Mouse (Mus musculus) limb, embryonic 14.5 days (tissue): ENCODE measurements around the gene Rpl3l. TPM values are rescaled to one million over a fixed set of nuclear protein-coding genes. Genes with fewer than 3 reads are reported as not detected.
A peak's percentile ranks its signal among the peaks of the same experiment; 100 is the strongest.

Experiments
- ATAC-seq: fragments of 200-750 bp; cut with Nextera tagmentation; 2 replicates; pipeline ENCODE4 v1.8.0; 2017; ENCODE audit warnings: low read depth, moderate number of reproducible peaks, moderate TSS enrichment; ENCODE audit not compliant: low FRiP score
- DNase-seq: peaks from one replicate; pipeline ENCODE4 v3.0.0-alpha.2; 2015; ENCODE audit warnings: low spot score
- H3K27ac ChIP-seq: fragments of 300-500 bp; sonication (generic); replicated peaks from 2 replicates; pipeline ENCODE4 v1.5.1; 2014; ENCODE audit warnings: low read depth, mild to moderate bottlenecking, low read length, moderate library complexity, mixed read lengths
- H3K27me3 ChIP-seq: fragments of 300-500 bp; sonication (generic); 2 replicates; pipeline ENCODE4 v1.6.1; 2014; ENCODE audit warnings: low read length, mixed read lengths; ENCODE audit not compliant: control insufficient read depth, insufficient read depth
- H3K36me3 ChIP-seq: fragments of 300-500 bp; sonication (generic); 2 replicates; pipeline ENCODE4 v1.6.1; 2014; ENCODE audit warnings: mild to moderate bottlenecking, low read length, moderate library complexity, mixed read lengths; ENCODE audit not compliant: control insufficient read depth, insufficient read depth
- H3K4me1 ChIP-seq: fragments of 300-500 bp; sonication (generic); 2 replicates; pipeline ENCODE4 v1.6.1; 2014; ENCODE audit warnings: antibody characterized with exemption, low read length, mixed read lengths; ENCODE audit not compliant: control insufficient read depth, insufficient read depth
- H3K4me2 ChIP-seq: fragments of 300-500 bp; sonication (generic); replicated peaks from 2 replicates; pipeline ENCODE4 v1.6.1; 2014; ENCODE audit warnings: low read depth, mild to moderate bottlenecking, low read length, moderate library complexity; ENCODE audit not compliant: severe bottlenecking
- H3K4me3 ChIP-seq: fragments of 300-500 bp; sonication (generic); replicated peaks from 2 replicates; pipeline ENCODE4 v1.5.1; 2014; ENCODE audit warnings: low read length
- H3K9ac ChIP-seq: fragments of 300-500 bp; sonication (generic); 2 replicates; pipeline ENCODE4 v1.6.1; 2014; ENCODE audit warnings: mild to moderate bottlenecking, low read depth, low read length, moderate library complexity; ENCODE audit not compliant: severe bottlenecking
- H3K9me3 ChIP-seq: fragments of 300-500 bp; sonication (generic); 2 replicates; pipeline ENCODE4 v1.6.1; 2016; ENCODE audit warnings: low read length; ENCODE audit not compliant: control insufficient read depth
- POLR2A ChIP-seq: fragments of 200-500 bp; IDR thresholded peaks from 2 replicates; pipeline ENCODE4 v1.8.0; 2012; ENCODE audit warnings: inconsistent platforms, mild to moderate bottlenecking, moderate library complexity, borderline replicate concordance; ENCODE audit not compliant: insufficient read depth, insufficient read length; ENCODE audit errors: extremely low read depth
- WGBS: fragments of 180-500 bp; shearing (Covaris S2); extraction: QIAGEN DNeasy Blood & Tissue Kit; methylation state at CpG from one replicate; pipeline ENCODE4 v1.1.7; 2014; 5-methylcytosine and 5-hydroxymethylcytosine counted together
- polyA plus RNA-seq, 2 experiments: library from polyadenylated mRNA; depleted of rRNA in 1 of 2; stranded (reverse) in 1 of 2; unstranded in 1 of 2; fragments of >200 nt; fragmentation: Nextera tagmentation in 1 of 2; extraction: Ambion mirVana in 1 of 2; gene quantifications; 2 replicates each; pipeline versions ENCODE4 v1.2.1 to v1.2.3; 2012 to 2014

Rpl3l gene
- polyA plus RNA-seq (2012; rRNA removed) (not detected in 2 replicates), polyA plus RNA-seq (2014; fragmentation: Nextera tagmentation; extraction: Ambion mirVana) (0.19 TPM in 1 of 2 replicates, not detected in the other)

- ATAC-seq = no peak
- Histone ChIP-seq H3K27me3 (no peaks in the 10 kb centered on the region), H3K9me3 (no peaks in the 10 kb centered on the region), H3K9ac (no peak within 1 kb of the TSS), H3K27ac (no peak within 1 kb of the TSS), H3K4me1 (peaks cover 6% of the 10 kb centered on the region), H3K4me2 (no peak within 1 kb of the TSS), H3K4me3 (no peak within 1 kb of the TSS), H3K36me3 (peaks cover under 1% of the 10 kb centered on the region; the same call in 1 of the 2 replicates)
- WGBS = 61% methylated on average over 2 of the region's 2 CpGs
- no peak for DNase-seq
- TF ChIP-seq POLR2A = no peak
These were observed at the start of gene Rpl3l for GRCm38 (mm10) chr17:24727618-24728017. Gene Rpl3l (plus strand): TSS chr17:24727820.

GRCm38 (mm10) chr17:24686514-24686913 lies 41.1 kb upstream of the Rpl3l start:
- WGBS = 33% methylated on average over 16 of the region's 16 CpGs
- Histone ChIP-seq H3K9me3 (no peaks in the 10 kb centered on the region), H3K4me3 (no peak overlapping the region), H3K27ac (no peak overlapping the region), H3K4me1 (peaks cover 8% of the 10 kb centered on the region), H3K4me2 (0 out of 2 replicates have a peak overlapping the region, but pooled peaks have one; percentile 2), H3K36me3 (peaks cover 8% of the 10 kb centered on the region), H3K9ac (no peak overlapping the region), H3K27me3 (peaks cover 38% of the 10 kb centered on the region)
- DNase-seq (no peak), ATAC-seq (no peak)
- no peak for TF ChIP-seq POLR2A

- Histone ChIP-seq H3K4me2 (peak overlapping the region; percentile 45), H3K4me3 (peak overlapping the region; percentile 25), H3K27me3 (peaks cover 38% of the 10 kb centered on the region), H3K36me3 (peaks cover 5% of the 10 kb centered on the region), H3K4me1 (peaks cover 8% of the 10 kb centered on the region), H3K9me3 (no peaks in the 10 kb centered on the region), H3K27ac (no peak overlapping the region), H3K9ac (peak overlapping the region; percentile 47)
- DNase-seq (no peak), ATAC-seq (no peak)
- WGBS = 3% methylated on average over 25 of the region's 25 CpGs
- TF ChIP-seq POLR2A = no peak
These were observed 40.4 kb upstream of the Rpl3l start for GRCm38 (mm10) chr17:24687146-24687595.

- ATAC-seq (no peak), DNase-seq (no peak)
- Histone ChIP-seq H3K4me3 (peak overlapping the region; percentile 25), H3K27me3 (peaks cover 38% of the 10 kb centered on the region), H3K36me3 (peaks cover 6% of the 10 kb centered on the region; the same call in 1 of the 2 replicates), H3K9ac (peak overlapping the region; percentile 47), H3K4me2 (peak overlapping the region; percentile 45), H3K27ac (no peak overlapping the region), H3K9me3 (no peaks in the 10 kb centered on the region), H3K4me1 (peaks cover 8% of the 10 kb centered on the region)
- WGBS = 18% methylated on average over 23 of the region's 23 CpGs
- no peak for TF ChIP-seq POLR2A
These were observed 40.0 kb upstream of the Rpl3l start for GRCm38 (mm10) chr17:24687599-24687998.

- no peak for DNase-seq
These were observed 38.2 kb upstream of the Rpl3l start, which contains the start of gene Syngr3 for GRCm38 (mm10) chr17:24689251-24690081. Gene Syngr3 (minus strand): TSS chr17:24689955.

More at GRCm38 (mm10) chr17:24689251-24690081, 38.2 kb upstream of the Rpl3l start, which contains the start of gene Syngr3:
- Histone ChIP-seq H3K27ac (no peak within 1 kb of the TSS), H3K4me3 (peak within 1 kb of the TSS; percentile 65), H3K9ac (peak within 1 kb of the TSS; percentile 59), H3K9me3 (no peaks in the 10 kb centered on the region), H3K4me2 (peak within 1 kb of the TSS; percentile 93), H3K27me3 (peaks cover 38% of the 10 kb centered on the region), H3K36me3 (peaks cover 15% of the 10 kb centered on the region), H3K4me1 (peaks cover 8% of the 10 kb centered on the region)
- TF ChIP-seq POLR2A = no peak
- under 1% methylated on average over 48 of the region's 55 CpGs for WGBS
- peak; percentile 27; the same call in 1 of the 2 replicates for ATAC-seq
